Mouse (Mus musculus) hindbrain, embryonic 15.5 days (tissue): ENCODE results near the gene Mpeg1. TPM values are rescaled to one million over a fixed set of nuclear protein-coding genes. Genes with fewer than 3 reads are reported as not detected.
A peak's percentile ranks its signal among the peaks of the same experiment; 100 is the strongest.

Experiments used
- ATAC-seq: fragments of 200-750 bp; cut with Nextera tagmentation; 2 replicates; pipeline ENCODE4 v1.8.0; 2017; ENCODE audit warnings: low read depth, moderate number of reproducible peaks, moderate TSS enrichment; ENCODE audit not compliant: low FRiP score
- H3K27ac ChIP-seq: fragments of 300-500 bp; sonication (generic); replicated peaks from 2 replicates; pipeline ENCODE4 v1.5.1; 2015; ENCODE audit warnings: mild to moderate bottlenecking, inconsistent platforms
- H3K27me3 ChIP-seq: fragments of 300-500 bp; sonication (generic); 2 replicates; pipeline ENCODE4 v1.6.1; 2015; ENCODE audit warnings: control low read depth, inconsistent platforms
- H3K36me3 ChIP-seq: fragments of 300-500 bp; sonication (generic); 2 replicates; pipeline ENCODE4 v1.6.1; 2015; ENCODE audit warnings: control low read depth, inconsistent platforms
- H3K4me1 ChIP-seq: fragments of 300-500 bp; sonication (generic); replicated peaks from 2 replicates; pipeline ENCODE4 v1.6.1; 2015; ENCODE audit warnings: control low read depth, inconsistent platforms
- H3K4me2 ChIP-seq: fragments of 300-500 bp; sonication (generic); 2 replicates; pipeline ENCODE4 v1.6.1; 2015; ENCODE audit warnings: moderate library complexity, mild to moderate bottlenecking, inconsistent platforms
- H3K4me3 ChIP-seq: fragments of 300-500 bp; sonication (generic); 2 replicates; pipeline ENCODE4 v1.5.1; 2015; ENCODE audit warnings: mild to moderate bottlenecking, inconsistent platforms
- H3K9ac ChIP-seq: fragments of 300-500 bp; sonication (generic); 2 replicates; pipeline ENCODE4 v1.6.1; 2015; ENCODE audit warnings: inconsistent platforms
- H3K9me3 ChIP-seq: fragments of 300-500 bp; sonication (generic); 2 replicates; pipeline ENCODE4 v1.6.1; 2016; ENCODE audit warnings: control low read depth, inconsistent platforms
- WGBS: fragments of 180-500 bp; shearing (Covaris S2); methylation state at CpG from one replicate; pipeline ENCODE4 v1.1.7; 2015; 5-methylcytosine and 5-hydroxymethylcytosine counted together
- polyA plus RNA-seq: library from polyadenylated mRNA; unstranded; fragments of >200 nt; fragmentation: Nextera tagmentation; extraction: Ambion mirVana; gene quantifications from 2 replicates; pipeline ENCODE4 v1.2.1, GENCODE M21; 2015

Mpeg1 gene
- polyA plus RNA-seq, 1 experiment from 2014 or later = 0.61 TPM

GRCm38 (mm10) chr19:12498321-12498720 is 37.7 kb downstream of the Mpeg1 start:
- whole genome bisulfite sequencing = 30% methylated on average over 4 of the region's 4 CpGs

GRCm38 (mm10) chr19:12498941-12499340 is 38.4 kb downstream of the Mpeg1 start:
- peaks cover 58% of the 10 kb centered on the region for H3K4me1 ChIP-seq
- no peaks in the 10 kb centered on the region for H3K36me3 ChIP-seq
- peak overlapping the region; percentile 98 for H3K27ac ChIP-seq
- no peak for ATAC-seq
- no peaks in the 10 kb centered on the region for H3K9me3 ChIP-seq
- WGBS = 18% methylated on average over 1 of the region's 1 CpGs
- H3K4me2 ChIP-seq = peak overlapping the region; percentile 91
- H3K27me3 ChIP-seq = no peaks in the 10 kb centered on the region
- H3K4me3 ChIP-seq = peak overlapping the region; percentile 99
- H3K9ac ChIP-seq = no peak overlapping the region

More at GRCm38 (mm10) chr19:12498321-12498720, 37.7 kb downstream of the Mpeg1 start:
- H3K4me3 ChIP-seq = no peak overlapping the region
- H3K9ac ChIP-seq = no peak overlapping the region
- no peaks in the 10 kb centered on the region for H3K9me3 ChIP-seq
- peaks cover 64% of the 10 kb centered on the region for H3K4me1 ChIP-seq
- H3K4me2 ChIP-seq = peak overlapping the region; percentile 91
- no peak for ATAC-seq
- H3K27me3 ChIP-seq = no peaks in the 10 kb centered on the region
- no peaks in the 10 kb centered on the region for H3K36me3 ChIP-seq
- H3K27ac ChIP-seq = peak overlapping the region; percentile 98

- ATAC-seq = no peak
- Histone ChIP-seq H3K27me3 (no peaks in the 10 kb centered on the region), H3K9me3 (no peaks in the 10 kb centered on the region), H3K4me3 (peak overlapping the region; percentile 99), H3K27ac (peak overlapping the region; percentile 98), H3K36me3 (no peaks in the 10 kb centered on the region), H3K4me2 (peak overlapping the region; percentile 91), H3K9ac (peak overlapping the region; percentile 95; the same call in 1 of the 2 replicates), H3K4me1 (peaks cover 55% of the 10 kb centered on the region)
- 4% methylated on average over 2 of the region's 2 CpGs for WGBS
Measured at GRCm38 (mm10) chr19:12499485-12499884, 38.9 kb downstream of the Mpeg1 start.

- Histone ChIP-seq H3K27me3 (no peaks in the 10 kb centered on the region), H3K9ac (peak overlapping the region; percentile 95), H3K9me3 (no peaks in the 10 kb centered on the region), H3K36me3 (no peaks in the 10 kb centered on the region), H3K4me2 (peak overlapping the region; percentile 91), H3K27ac (peak overlapping the region; percentile 98), H3K4me3 (peak overlapping the region; percentile 99), H3K4me1 (peaks cover 49% of the 10 kb centered on the region)
- ATAC-seq = peak; percentile 17; the same call in 1 of the 2 replicates
- 8% methylated on average over 3 of the region's 3 CpGs for WGBS
Measured at GRCm38 (mm10) chr19:12500124-12500523, 39.5 kb downstream of the Mpeg1 start.

- peaks cover 41% of the 10 kb centered on the region for H3K4me1 ChIP-seq
- no peaks in the 10 kb centered on the region for H3K9me3 ChIP-seq
- H3K27me3 ChIP-seq = no peaks in the 10 kb centered on the region
- peak overlapping the region; percentile 98 for H3K27ac ChIP-seq
- H3K36me3 ChIP-seq = no peaks in the 10 kb centered on the region
- ATAC-seq = peak; percentile 57
- H3K4me2 ChIP-seq = peak overlapping the region; percentile 91
- WGBS = 0% methylated on average over 38 of the region's 38 CpGs
- H3K9ac ChIP-seq = peak overlapping the region; percentile 95
- H3K4me3 ChIP-seq = peak overlapping the region; percentile 99
Measured at GRCm38 (mm10) chr19:12500881-12501311, 40.3 kb downstream of the Mpeg1 start.

GRCm38 (mm10) chr19:12501370-12502347 is 41.1 kb downstream of the Mpeg1 start, which contains the start of gene Dtx4:
Gene Dtx4, minus strand, starts transcription at chr19:12501454.
- Histone ChIP-seq H3K36me3 (no peaks in the 10 kb centered on the region), H3K4me1 (peaks cover 37% of the 10 kb centered on the region), H3K9me3 (no peaks in the 10 kb centered on the region), H3K4me2 (peak within 1 kb of the TSS; percentile 91), H3K9ac (peak within 1 kb of the TSS; percentile 95), H3K27ac (peak within 1 kb of the TSS; percentile 98), H3K27me3 (no peaks in the 10 kb centered on the region), H3K4me3 (peak within 1 kb of the TSS; percentile 99)
- ATAC-seq = peak; percentile 93
- WGBS = under 1% methylated on average over 78 of the region's 80 CpGs

- H3K9ac ChIP-seq = no peak overlapping the region
- 91% methylated on average over 7 of the region's 7 CpGs for WGBS
- H3K4me2 ChIP-seq = no peak overlapping the region
- H3K4me3 ChIP-seq = no peak overlapping the region
- no peak for ATAC-seq
- peaks cover 28% of the 10 kb centered on the region for H3K4me1 ChIP-seq
- H3K9me3 ChIP-seq = no peaks in the 10 kb centered on the region
- no peak overlapping the region for H3K27ac ChIP-seq
- H3K36me3 ChIP-seq = no peaks in the 10 kb centered on the region
- no peaks in the 10 kb centered on the region for H3K27me3 ChIP-seq
Measured at GRCm38 (mm10) chr19:12502756-12503155, 42.2 kb downstream of the Mpeg1 start.

- no peaks in the 10 kb centered on the region for H3K36me3 ChIP-seq
- H3K9me3 ChIP-seq = no peaks in the 10 kb centered on the region
- H3K4me2 ChIP-seq = no peak overlapping the region
- no peaks in the 10 kb centered on the region for H3K27me3 ChIP-seq
- no peak overlapping the region for H3K27ac ChIP-seq
- no peaks in the 10 kb centered on the region for H3K4me1 ChIP-seq
- H3K4me3 ChIP-seq = no peak overlapping the region
- no peak for ATAC-seq
- no peak overlapping the region for H3K9ac ChIP-seq
Measured at GRCm38 (mm10) chr19:12514621-12515020, 54.0 kb downstream of the Mpeg1 start.

Other genes starting within 250 kb of the Mpeg1 start
- gene Olfr1432, start 228.2 kb upstream of the Mpeg1 start, polyA plus RNA-seq = not detected in 2 replicates
- gene Olfr262, start 219.1 kb upstream of the Mpeg1 start, polyA plus RNA-seq = not detected in 2 replicates
- gene Olfr235, start 199.7 kb upstream of the Mpeg1 start, polyA plus RNA-seq = not detected in 2 replicates
- not detected in 2 replicates for gene Olfr1434, start 180.9 kb upstream of the Mpeg1 start, polyA plus RNA-seq
- gene Olfr1436, start 161.6 kb upstream of the Mpeg1 start, polyA plus RNA-seq = not detected in 2 replicates
- not detected in 2 replicates for gene Olfr1437, start 135.7 kb upstream of the Mpeg1 start, polyA plus RNA-seq
- gene Olfr1438-ps1, start 124.9 kb upstream of the Mpeg1 start, polyA plus RNA-seq = not detected in 2 replicates
- gene Olfr1440, start 73.5 kb upstream of the Mpeg1 start, polyA plus RNA-seq = not detected in 2 replicates
- gene Olfr1441, start 43.3 kb upstream of the Mpeg1 start, polyA plus RNA-seq = not detected in 2 replicates
- gene Pfpl, start 32.9 kb upstream of the Mpeg1 start, polyA plus RNA-seq = not detected in 2 replicates
- 40.0 and 42.2 TPM in 2 replicates for gene Dtx4, start 40.7 kb downstream of the Mpeg1 start, polyA plus RNA-seq
- 6.6 and 7.9 TPM in 2 replicates for gene Fam111a, start 85.0 kb downstream of the Mpeg1 start, polyA plus RNA-seq
- 0.10 and 0.31 TPM in 2 replicates for gene Gm4952, start 139.2 kb downstream of the Mpeg1 start, polyA plus RNA-seq
- gene Glyat, start 172.5 kb downstream of the Mpeg1 start, polyA plus RNA-seq = not detected in 2 replicates
- not detected in 2 replicates for gene Olfr1442, start 209.7 kb downstream of the Mpeg1 start, polyA plus RNA-seq
- not detected in 2 replicates for gene Olfr1443, start 217.3 kb downstream of the Mpeg1 start, polyA plus RNA-seq
- gene Keg1, start 235.0 kb downstream of the Mpeg1 start, polyA plus RNA-seq = not detected in 2 replicates